Mouse (Mus musculus) thymus, postnatal 4 days (tissue): ENCODE data around the gene Hoxd9.

Source experiments
- DNase-seq: peaks from one replicate; pipeline ENCODE4 v3.0.0; 2021

Gene Hoxd9

GRCm38 (mm10) chr2:74699664-74700545, 2.4 kb downstream of the Hoxd9 start:
- DNase-seq: no peak

- DNase-seq: no peak
Observed at GRCm38 (mm10) chr2:74700546-74701112, 3.1 kb downstream of the Hoxd9 start.

- peak; percentile 87 for DNase-seq
Observed at GRCm38 (mm10) chr2:74701949-74702819, 4.7 kb downstream of the Hoxd9 start.

- DNase-seq: no peak
Observed at GRCm38 (mm10) chr2:74702820-74703219, 5.3 kb downstream of the Hoxd9 start.

GRCm38 (mm10) chr2:74703317-74703716, 5.8 kb downstream of the Hoxd9 start:
- DNase-seq: no peak

- no peak for DNase-seq
Observed at GRCm38 (mm10) chr2:74703720-74704392, 6.3 kb downstream of the Hoxd9 start.

- DNase-seq: peak; percentile 61
Observed at GRCm38 (mm10) chr2:74704393-74704998, 7.0 kb downstream of the Hoxd9 start, which contains the start of gene Hoxd8. Hoxd8 (plus strand) TSS chr2:74704615.

GRCm38 (mm10) chr2:74704999-74705466, 7.5 kb downstream of the Hoxd9 start:
- no peak for DNase-seq

- peak; percentile 52 for DNase-seq
Observed at GRCm38 (mm10) chr2:74705467-74706089, 8.1 kb downstream of the Hoxd9 start.

GRCm38 (mm10) chr2:74706393-74706960, 8.9 kb downstream of the Hoxd9 start:
- no peak for DNase-seq

- no peak for DNase-seq
Observed at GRCm38 (mm10) chr2:74707599-74707998, 10.1 kb downstream of the Hoxd9 start.

GRCm38 (mm10) chr2:74708676-74709075, 11.1 kb downstream of the Hoxd9 start:
- no peak for DNase-seq

- DNase-seq: no peak
Observed at GRCm38 (mm10) chr2:74709465-74710419, 12.2 kb downstream of the Hoxd9 start.

- DNase-seq: no peak
Observed at GRCm38 (mm10) chr2:74710929-74711543, 13.5 kb downstream of the Hoxd9 start.

- no peak for DNase-seq
Observed at GRCm38 (mm10) chr2:74711721-74712621, 14.4 kb downstream of the Hoxd9 start, which contains the start of the genes Hoxd3 and Hoxd4. Hoxd3 (plus strand) TSS chr2:74711927. Hoxd4 (plus strand) TSS chr2:74711929.

- DNase-seq: no peak
Observed at GRCm38 (mm10) chr2:74713239-74714150, 16.0 kb downstream of the Hoxd9 start.

- no peak for DNase-seq
Observed at GRCm38 (mm10) chr2:74714156-74714789, 16.7 kb downstream of the Hoxd9 start.
